Mouse (Mus musculus) heart, postnatal 0 days (tissue): ENCODE results near the gene Vars. TPM values are rescaled to one million over a fixed set of nuclear protein-coding genes. Genes with fewer than 3 reads are reported as not detected.

Experiments
- ATAC-seq: fragments of 200-750 bp; cut with Nextera tagmentation; 2 replicates; pipeline ENCODE4 v1.8.0; 2017; ENCODE audit warnings: low read depth, moderate number of reproducible peaks, moderate library complexity; ENCODE audit not compliant: insufficient read depth
- DNase-seq: peaks from one replicate; pipeline ENCODE4 v3.0.0-alpha.2; 2016; ENCODE audit warnings: low spot score
- H3K27ac ChIP-seq: fragments of 300-500 bp; sonication (generic); 2 replicates; pipeline ENCODE4 v1.5.1; 2014; ENCODE audit warnings: low read depth, mild to moderate bottlenecking
- H3K27me3 ChIP-seq: fragments of 300-500 bp; sonication (generic); 2 replicates; pipeline ENCODE4 v1.6.1; 2014; ENCODE audit warnings: low read length, mixed read lengths; ENCODE audit not compliant: control insufficient read depth, insufficient read depth
- H3K36me3 ChIP-seq: fragments of 300-500 bp; sonication (generic); replicated peaks from 2 replicates; pipeline ENCODE4 v1.6.1; 2014; ENCODE audit warnings: low read length, mixed read lengths; ENCODE audit not compliant: control insufficient read depth, insufficient read depth
- H3K4me1 ChIP-seq: fragments of 300-500 bp; sonication (generic); 2 replicates; pipeline ENCODE4 v1.6.1; 2014; ENCODE audit warnings: antibody characterized with exemption; ENCODE audit not compliant: control insufficient read depth, insufficient read depth
- H3K4me2 ChIP-seq: fragments of 300-500 bp; sonication (generic); 2 replicates; pipeline ENCODE4 v1.6.1; 2014; ENCODE audit warnings: low read depth, mild to moderate bottlenecking, low read length, moderate library complexity
- H3K4me3 ChIP-seq: fragments of 300-500 bp; sonication (generic); 2 replicates; pipeline ENCODE4 v1.5.1; 2014; ENCODE audit warnings: low read depth, low read length
- H3K9ac ChIP-seq: fragments of 300-500 bp; sonication (generic); replicated peaks from 2 replicates; pipeline ENCODE4 v1.6.1; 2014; ENCODE audit warnings: low read depth, low read length, mixed read lengths
- H3K9me3 ChIP-seq: fragments of 300-500 bp; sonication (generic); replicated peaks from 2 replicates; pipeline ENCODE4 v1.6.1; 2016; ENCODE audit warnings: low read length; ENCODE audit not compliant: control insufficient read depth
- CTCF ChIP-seq: IDR thresholded peaks from 2 replicates; pipeline ENCODE4 v1.5.1; 2016; ENCODE audit warnings: antibody characterized with exemption, control low read depth, low read depth
- EP300 ChIP-seq: IDR thresholded peaks from 2 replicates; pipeline ENCODE4 v1.6.1; 2016; ENCODE audit warnings: antibody characterized with exemption, low read depth
- WGBS: fragments of 180-500 bp; shearing (Covaris S2); extraction: QIAGEN DNeasy Blood & Tissue Kit; methylation state at CpG from one replicate; pipeline ENCODE4 v1.1.7; 2014; 5-methylcytosine and 5-hydroxymethylcytosine counted together
- polyA plus RNA-seq: library from polyadenylated mRNA; unstranded; fragments of >200 nt; fragmentation: Nextera tagmentation; extraction: Ambion mirVana; gene quantifications from 2 replicates; pipeline ENCODE4 v1.2.1, GENCODE M21; 2015
- total RNA-seq: library from RNA; depleted of rRNA; stranded (reverse); fragments of >200 nt; gene quantifications from 2 replicates; pipeline ENCODE4 v1.2.3, GENCODE M21; 2014; ENCODE audit warnings: low replicate concordance

Gene Vars
- total and polyA plus RNA-seq, 2 experiments from 2014 or later, result 21.7 to 61.5 TPM

DNA sequence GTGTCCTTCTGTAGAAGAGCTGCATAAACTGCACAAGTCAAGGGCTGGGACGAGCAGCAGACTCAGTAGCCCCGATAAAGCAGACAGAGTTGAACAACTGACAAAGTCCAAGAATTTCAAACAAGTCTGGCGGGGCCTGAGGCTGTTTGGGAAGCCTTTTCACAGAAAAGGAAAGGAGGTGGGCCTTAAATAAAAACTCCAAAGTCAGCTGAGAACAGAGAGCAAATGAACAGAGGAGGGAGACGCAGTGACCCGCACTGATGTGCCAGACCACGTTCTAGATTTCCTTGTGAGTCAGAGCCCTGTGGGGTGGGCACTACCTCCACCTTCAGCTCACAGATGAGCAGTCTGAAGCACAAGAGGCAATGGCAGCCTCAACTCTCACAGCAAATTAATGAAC, 34.1 kb downstream of the Vars start:
- WGBS, result 75% methylated on average over 6 of the region's 6 CpGs
- no peak for TF ChIP-seq EP300
- no peak for TF ChIP-seq CTCF

DNA sequence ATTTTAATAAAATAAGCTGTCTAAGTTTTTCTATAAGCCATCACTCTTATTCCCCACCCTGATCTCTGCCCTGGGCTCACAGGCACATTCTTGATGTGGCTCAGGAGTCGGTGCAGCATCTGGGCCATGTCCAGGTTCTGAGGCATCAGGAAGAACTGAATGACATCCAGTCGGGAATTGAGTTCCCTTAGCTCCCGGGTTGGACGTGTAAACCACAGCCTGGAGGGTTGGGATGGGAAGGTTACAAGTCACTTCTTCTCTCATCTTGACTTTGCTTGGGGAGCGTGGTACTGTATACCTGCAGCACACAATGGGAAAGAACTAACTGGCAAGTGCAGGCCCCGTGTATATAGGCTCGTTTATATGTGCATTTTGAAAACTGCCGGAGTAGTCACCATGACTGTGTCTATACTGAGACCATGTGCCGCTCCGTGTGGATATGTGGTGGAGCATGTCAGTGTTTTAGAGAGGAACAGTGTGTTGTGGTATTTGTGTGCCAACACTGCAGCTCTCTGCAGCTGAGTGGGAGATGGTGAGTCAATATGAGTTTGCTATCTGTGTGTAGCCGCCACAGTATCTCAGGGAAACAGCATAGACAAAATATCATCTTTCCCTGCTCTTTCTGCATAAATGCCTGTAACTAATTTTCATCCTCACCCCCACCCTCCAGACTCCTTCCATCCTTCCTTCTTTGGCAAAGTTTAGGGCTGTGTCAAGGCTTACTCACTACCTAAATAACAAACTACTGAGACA, 38.5 kb downstream of the Vars start:
- DNase-seq, result no peak
- Histone ChIP-seq H3K4me3 (no peak overlapping the region), H3K4me1 (peaks cover 1% of the 10 kb centered on the region), H3K36me3 (no peaks in the 10 kb centered on the region), H3K4me2 (no peak overlapping the region), H3K27me3 (no peaks in the 10 kb centered on the region), H3K27ac (no peak overlapping the region), H3K9me3 (no peaks in the 10 kb centered on the region), H3K9ac (no peak overlapping the region)
- WGBS, result 77% methylated on average over 11 of the region's 11 CpGs
- no peak for TF ChIP-seq EP300
- TF ChIP-seq CTCF, result no peak
- ATAC-seq, result no peak

More for the DNA sequence above, 34.1 kb downstream of the Vars start:
- Histone ChIP-seq H3K9me3 (no peaks in the 10 kb centered on the region), H3K4me1 (no peaks in the 10 kb centered on the region), H3K27me3 (no peaks in the 10 kb centered on the region), H3K9ac (no peak overlapping the region), H3K27ac (no peak overlapping the region), H3K4me3 (no peak overlapping the region), H3K4me2 (no peak overlapping the region), H3K36me3 (no peaks in the 10 kb centered on the region)
- ATAC-seq, result no peak
- no peak for DNase-seq

DNA sequence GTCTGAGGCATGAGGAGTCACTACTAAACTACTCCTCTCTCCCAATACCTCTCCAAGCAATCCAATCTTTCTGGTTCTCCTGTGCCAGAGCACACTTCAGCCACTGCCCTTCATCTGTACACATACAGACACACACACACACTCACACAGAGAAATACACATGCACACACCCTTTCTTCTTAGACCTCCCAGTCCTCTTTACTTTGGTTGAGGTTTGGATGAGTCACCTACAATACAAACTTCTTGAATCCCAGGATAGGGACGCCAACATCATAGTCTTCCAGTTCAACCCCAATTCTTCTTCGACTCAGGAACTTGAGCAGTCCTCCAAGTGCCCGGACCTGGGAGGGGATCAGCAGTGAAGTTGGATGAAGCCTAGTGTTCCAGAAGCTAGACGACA, 43.0 kb downstream of the Vars start:
- no peak for TF ChIP-seq CTCF
- TF ChIP-seq EP300, result no peak
- Histone ChIP-seq H3K4me1 (peaks cover 27% of the 10 kb centered on the region), H3K9ac (no peak overlapping the region), H3K4me3 (no peak overlapping the region), H3K27me3 (no peaks in the 10 kb centered on the region), H3K27ac (peak overlapping the region; percentile 93), H3K36me3 (no peaks in the 10 kb centered on the region), H3K4me2 (no peak overlapping the region), H3K9me3 (no peaks in the 10 kb centered on the region)
- WGBS, result 66% methylated on average over 4 of the region's 4 CpGs
- no peak for DNase-seq
- ATAC-seq, result no peak

DNA sequence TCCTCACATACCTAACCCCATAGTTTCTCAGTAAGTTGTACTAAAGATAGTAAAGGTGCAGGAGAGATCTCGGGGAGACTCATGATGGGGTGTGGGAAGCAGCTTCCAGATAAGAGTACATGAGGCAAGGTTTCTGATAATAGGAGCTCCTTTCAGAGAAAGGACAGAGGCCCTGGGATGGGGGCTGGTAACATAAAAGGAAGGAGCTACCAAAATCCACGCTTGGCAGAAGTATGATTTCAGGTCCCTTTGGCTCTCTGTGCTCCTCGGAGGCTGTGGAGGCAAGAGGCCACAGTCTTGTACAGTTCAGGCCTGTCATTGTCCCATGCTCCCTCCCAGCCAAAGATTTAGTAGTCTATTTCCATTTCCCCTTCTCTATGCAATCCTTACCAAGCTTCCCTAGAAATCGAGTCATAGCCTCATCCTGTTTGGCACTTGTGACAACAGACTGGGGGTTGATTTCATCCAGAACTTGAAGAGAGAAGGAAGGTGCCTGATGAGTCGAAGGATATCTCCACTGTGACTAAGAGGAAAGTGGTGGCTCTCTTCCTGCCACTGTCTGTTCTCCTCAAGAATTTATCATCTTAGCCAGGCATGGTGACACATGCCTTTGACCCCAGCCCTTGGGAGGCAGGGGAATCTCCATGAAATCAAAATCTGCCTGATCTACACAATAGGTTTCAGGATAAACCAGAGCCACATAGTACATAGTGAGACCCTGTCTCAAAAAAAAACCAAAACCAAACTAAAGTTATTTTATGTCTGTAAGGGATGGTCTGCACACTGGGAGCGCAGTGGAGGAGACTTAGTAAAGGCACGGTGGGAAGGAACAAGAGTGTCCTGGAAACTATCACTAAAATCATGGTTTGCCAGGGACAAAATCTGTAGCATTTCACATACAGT, 44.4 kb downstream of the Vars start:
- no peaks in the 10 kb centered on the region for H3K36me3 ChIP-seq
- H3K4me2 ChIP-seq, result peak overlapping the region; percentile 96
- WGBS, result 51% methylated on average over 7 of the region's 7 CpGs
- no peaks in the 10 kb centered on the region for H3K27me3 ChIP-seq
- TF ChIP-seq EP300 (no peak), CTCF (no peak)
- H3K4me3 ChIP-seq, result peak overlapping the region; percentile 61
- peak overlapping the region; percentile 93 for H3K27ac ChIP-seq
- ATAC-seq (no peak), DNase-seq (no peak)
- H3K4me1 ChIP-seq, result peaks cover 34% of the 10 kb centered on the region
- H3K9ac ChIP-seq, result peak overlapping the region; percentile 77
- H3K9me3 ChIP-seq, result no peaks in the 10 kb centered on the region

DNA sequence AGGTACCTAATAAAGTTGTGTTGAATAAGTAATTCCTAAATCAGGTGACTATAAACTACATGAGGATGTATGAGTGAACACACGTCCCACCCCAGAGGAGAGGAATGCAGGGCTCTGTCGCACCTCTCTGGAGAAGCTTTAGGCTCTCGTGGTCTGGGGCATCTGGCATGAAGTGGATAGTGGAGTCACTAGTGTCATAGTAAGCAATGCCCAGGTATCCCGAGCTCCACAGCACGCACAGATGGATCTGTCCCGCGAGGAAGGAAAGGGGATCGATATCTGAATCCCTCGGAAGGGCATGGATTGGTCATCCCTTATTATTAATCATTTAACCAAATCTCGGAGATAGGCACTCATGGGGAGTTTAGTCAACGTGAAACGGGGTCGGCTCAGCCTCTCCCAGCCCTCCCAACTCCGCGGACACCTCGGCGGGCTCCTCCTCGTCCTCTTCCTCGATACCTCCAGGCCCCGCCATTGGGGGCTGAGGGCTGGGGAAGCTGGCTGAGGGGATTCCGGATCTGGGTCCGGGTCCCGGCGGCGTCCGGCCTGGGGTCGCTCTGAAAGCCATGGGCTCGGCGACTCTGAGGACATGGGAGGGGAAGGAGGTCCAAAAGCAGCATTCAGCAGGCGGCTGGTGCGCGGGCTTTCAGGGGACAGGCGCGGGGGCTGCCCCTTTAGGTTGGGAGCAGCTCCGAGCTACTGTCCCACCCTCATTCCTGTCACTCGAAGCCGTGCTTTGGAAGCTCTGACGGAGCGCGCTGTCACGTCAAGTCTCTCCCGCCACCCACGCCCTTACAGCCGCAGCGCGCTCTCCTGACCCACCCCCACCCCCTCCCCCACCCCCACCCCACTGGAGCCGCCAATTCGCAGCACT, 45.3 kb downstream of the Vars start:
- TF ChIP-seq EP300 (no peak), CTCF (no peak)
- Histone ChIP-seq H3K27me3 (no peaks in the 10 kb centered on the region), H3K9ac (peak overlapping the region; percentile 77), H3K36me3 (no peaks in the 10 kb centered on the region), H3K4me1 (peaks cover 34% of the 10 kb centered on the region), H3K4me3 (peak overlapping the region; percentile 61), H3K9me3 (no peaks in the 10 kb centered on the region), H3K4me2 (peak overlapping the region; percentile 96), H3K27ac (peak overlapping the region; percentile 93)
- WGBS, result 4% methylated on average over 48 of the region's 48 CpGs
- DNase-seq, result no peak
- peak; percentile 52; the same call in 1 of the 2 replicates for ATAC-seq
